Mouse (Mus musculus): ENCODE data around the gene Reep3. TPM values are rescaled to one million over a fixed set of nuclear protein-coding genes. Genes with fewer than 3 reads are reported as not detected.
A peak's percentile ranks its signal among the peaks of the same experiment; 100 is the strongest.

Reep3 gene
- polyA plus RNA-seq, 1 experiment from 2014 or later: 55.5 TPM

DNA sequence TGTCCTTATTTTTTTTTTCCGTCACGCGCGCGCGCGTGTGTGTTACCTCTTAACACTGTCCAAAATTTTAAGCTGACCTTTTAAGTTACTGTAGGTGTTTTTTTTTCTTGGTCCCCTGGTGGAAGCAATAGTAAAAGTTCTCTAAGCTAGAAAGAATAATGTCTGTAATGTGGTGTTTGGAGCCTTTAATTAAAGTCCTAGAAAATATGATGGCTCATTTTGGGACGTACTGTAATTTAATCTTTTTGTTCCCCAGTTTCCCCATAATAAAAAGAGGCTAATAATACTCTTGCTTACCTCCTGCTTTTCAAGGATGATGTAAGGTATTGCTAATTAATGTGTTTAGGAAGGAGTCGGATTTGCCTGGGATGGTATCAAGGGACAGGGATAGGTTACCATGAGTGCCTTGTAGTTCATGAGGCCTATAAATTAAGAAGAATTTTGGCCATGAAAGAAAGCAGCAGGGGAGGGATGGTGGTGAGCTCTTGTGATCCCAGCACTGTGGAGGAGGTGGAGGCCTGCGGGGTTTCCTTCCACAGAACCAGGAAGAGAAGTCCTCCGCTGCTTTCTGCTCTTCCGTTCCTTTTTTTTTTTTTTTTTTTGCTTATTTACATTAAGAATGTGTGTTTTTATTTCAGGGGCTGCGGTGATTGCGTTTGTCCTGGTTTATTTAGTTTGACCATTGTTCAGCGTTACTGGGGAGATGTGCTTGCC lies 849 bp upstream of the Reep3 start:
- no peak for ATAC-seq (ENCODE audit: insufficient number of reproducible peaks, low FRiP score, low TSS enrichment, low read depth)
- H3K36me3 ChIP-seq: no peaks in the 10 kb centered on the region
- H3K27ac ChIP-seq (replicated peaks): peak overlapping the region; percentile 96
- 3% methylated on average over 15 of the region's 15 CpGs for WGBS
- no peaks in the 10 kb centered on the region for H3K27me3 ChIP-seq
- H3K9me3 ChIP-seq (replicated peaks): no peaks in the 10 kb centered on the region
- H3K4me3 ChIP-seq (replicated peaks): peak overlapping the region; percentile 95
- H3K4me1 ChIP-seq: peaks cover 50% of the 10 kb centered on the region
- H3K4me2 ChIP-seq (replicated peaks): peak overlapping the region; percentile 73
- peak overlapping the region; percentile 80 for H3K9ac ChIP-seq

DNA sequence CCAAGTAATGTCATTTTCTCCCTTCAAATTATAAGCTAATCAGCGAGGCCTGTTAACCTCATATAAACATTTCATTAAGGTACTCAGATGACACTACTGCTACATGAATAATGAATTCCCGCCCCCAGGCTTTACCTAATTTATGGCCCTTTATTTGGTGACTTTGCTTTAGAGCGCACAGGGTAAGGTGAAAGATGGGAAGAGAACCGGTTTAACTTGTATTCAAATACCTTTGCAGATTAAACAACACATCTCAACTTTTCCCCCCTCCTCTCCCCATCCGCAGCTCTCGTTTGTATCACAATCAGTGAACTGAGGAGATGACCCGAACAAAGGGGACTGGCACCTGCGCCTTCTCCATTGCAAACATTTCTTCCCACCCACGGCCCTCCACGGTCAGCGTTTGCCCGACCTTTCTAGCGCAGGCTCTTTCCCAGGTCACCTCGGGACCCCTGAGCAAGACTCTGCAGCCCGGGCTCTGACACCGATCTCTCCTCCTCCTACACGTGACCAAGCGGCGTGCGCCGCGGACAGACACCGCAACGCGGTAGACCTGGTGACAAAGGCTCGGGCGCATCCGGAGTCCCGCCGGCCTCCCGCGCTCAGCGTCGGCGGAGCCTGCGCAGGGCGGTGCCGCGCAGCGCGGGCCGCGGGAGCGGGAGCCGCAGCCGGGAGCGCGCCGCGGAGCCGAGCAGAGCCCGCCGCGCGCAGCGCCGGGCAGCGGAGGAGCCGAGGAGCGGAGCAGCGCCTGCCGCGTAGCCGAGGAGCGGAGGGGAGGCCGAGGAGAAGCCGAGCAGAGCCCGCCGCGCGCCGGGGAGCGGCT lies 736 bp downstream of the Reep3 start, which contains the start of gene Jmjd1c:
Jmjd1c (plus strand) TSS at position 328 of the 823 bp plus-strand sequence.
- peak; percentile 90 for ATAC-seq (ENCODE audit: insufficient number of reproducible peaks, low FRiP score, low TSS enrichment, low read depth)
- peak within 1 kb of the TSS; percentile 80 for H3K9ac ChIP-seq
- peak within 1 kb of the TSS; percentile 95 for H3K4me3 ChIP-seq (replicated peaks)
- H3K4me2 ChIP-seq (replicated peaks): peak within 1 kb of the TSS; percentile 73
- H3K9me3 ChIP-seq (replicated peaks): no peaks in the 10 kb centered on the region
- peak within 1 kb of the TSS; percentile 96 for H3K27ac ChIP-seq (replicated peaks)
- WGBS: 1% methylated on average over 72 of the region's 73 CpGs
- H3K27me3 ChIP-seq: no peaks in the 10 kb centered on the region
- peaks cover 45% of the 10 kb centered on the region for H3K4me1 ChIP-seq
- H3K36me3 ChIP-seq: no peaks in the 10 kb centered on the region

DNA sequence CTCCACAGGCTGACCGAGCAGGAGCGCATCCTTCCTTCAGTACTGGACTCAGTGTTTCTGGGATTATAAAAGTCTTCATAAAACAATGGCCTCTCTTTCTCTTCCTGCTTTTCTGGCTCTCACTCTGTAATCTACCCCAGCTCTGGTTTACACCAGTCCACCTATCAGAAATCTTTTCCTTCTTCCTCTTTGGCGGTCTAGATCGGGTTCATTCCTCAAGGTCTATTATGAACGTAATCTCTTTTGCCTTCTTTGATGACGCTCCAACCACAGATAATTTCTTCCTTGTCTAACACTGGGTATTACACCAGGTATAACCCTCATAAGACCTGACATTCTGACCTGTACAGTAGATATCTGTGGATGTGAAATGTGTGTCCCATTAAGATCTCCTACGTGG lies 1.8 kb downstream of the Reep3 start:
- 0 out of 2 replicates have a peak, but pooled peaks cover 2% of the 10 kb centered on the region for H3K36me3 ChIP-seq
- no peak overlapping the region for H3K27ac ChIP-seq (replicated peaks)
- no peaks in the 10 kb centered on the region for H3K27me3 ChIP-seq
- no peak for ATAC-seq (ENCODE audit: insufficient number of reproducible peaks, low FRiP score, low TSS enrichment, low read depth)
- peaks cover 36% of the 10 kb centered on the region for H3K4me1 ChIP-seq
- 83% methylated on average over 7 of the region's 7 CpGs for WGBS
- H3K9ac ChIP-seq: no peak overlapping the region
- H3K4me2 ChIP-seq (replicated peaks): no peak overlapping the region
- no peak overlapping the region for H3K4me3 ChIP-seq (replicated peaks)
- H3K9me3 ChIP-seq (replicated peaks): no peaks in the 10 kb centered on the region

DNA sequence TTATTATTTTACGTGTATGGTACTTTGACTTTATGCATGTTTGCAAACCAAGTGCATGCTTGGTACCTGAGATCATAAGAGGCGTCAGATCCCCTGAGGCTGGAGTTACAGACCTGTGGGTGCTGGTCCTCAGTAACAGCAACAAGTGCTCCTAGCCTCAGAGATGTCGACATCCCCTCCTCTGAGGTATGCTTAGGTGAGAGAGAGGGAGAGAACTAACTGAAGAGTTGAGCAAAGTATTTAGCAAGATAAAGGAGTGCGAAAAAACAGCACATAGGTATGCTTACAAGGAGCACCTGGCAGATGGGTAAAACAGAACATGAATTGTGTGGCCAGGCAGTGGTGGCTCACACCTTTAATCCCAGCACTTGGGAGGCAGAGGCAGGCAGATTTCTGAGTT lies 6.1 kb downstream of the Reep3 start:
- no peak overlapping the region for H3K4me3 ChIP-seq (replicated peaks)
- 86% methylated on average over 4 of the region's 4 CpGs for WGBS
- H3K27me3 ChIP-seq: no peaks in the 10 kb centered on the region
- H3K9me3 ChIP-seq (replicated peaks): no peaks in the 10 kb centered on the region
- H3K9ac ChIP-seq: no peak overlapping the region
- no peak overlapping the region for H3K27ac ChIP-seq (replicated peaks)
- 0 out of 2 replicates have a peak, but pooled peaks cover 3% of the 10 kb centered on the region for H3K36me3 ChIP-seq
- H3K4me1 ChIP-seq: peaks cover 18% of the 10 kb centered on the region
- ATAC-seq (ENCODE audit: insufficient number of reproducible peaks, low FRiP score, low TSS enrichment, low read depth): no peak
- no peak overlapping the region for H3K4me2 ChIP-seq (replicated peaks)

DNA sequence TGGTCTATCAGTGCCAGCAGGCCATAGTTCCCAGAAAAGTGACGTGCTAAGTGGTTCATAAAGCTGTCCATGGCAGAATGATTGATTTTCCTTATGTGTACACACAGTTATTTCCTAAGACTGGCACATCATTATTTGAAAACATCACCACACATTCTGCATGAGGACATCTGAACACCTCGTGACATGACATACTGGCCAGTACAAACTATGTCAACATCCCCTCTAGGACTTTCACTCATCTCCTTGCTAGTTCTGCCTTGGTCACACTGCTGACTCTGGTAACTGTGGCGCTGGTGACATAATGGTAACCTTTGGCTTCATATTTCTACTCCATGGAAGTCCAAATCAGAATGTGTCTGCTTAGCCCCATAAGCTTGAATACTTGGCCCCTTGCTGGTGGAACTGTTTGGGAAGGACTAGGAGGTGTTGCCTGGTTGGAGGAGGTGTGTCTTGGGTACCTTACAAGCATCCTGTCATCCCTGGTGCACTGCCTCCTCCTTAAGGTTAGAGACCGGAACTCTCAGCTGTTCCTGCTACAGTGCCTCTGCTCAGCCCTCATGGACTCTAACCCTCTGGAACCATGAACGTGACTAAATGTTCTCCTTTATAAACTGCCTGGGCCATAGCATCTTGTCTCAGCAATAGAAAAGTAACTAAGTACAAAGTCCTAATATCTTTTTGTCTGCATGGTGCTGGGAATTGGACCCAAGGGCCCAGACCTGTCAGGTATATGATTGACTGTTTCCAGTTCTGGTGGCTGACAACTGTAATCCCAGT lies 9.1 kb downstream of the Reep3 start:
- no peak overlapping the region for H3K9ac ChIP-seq
- 93% methylated on average over 5 of the region's 5 CpGs for WGBS
- peaks cover 18% of the 10 kb centered on the region for H3K4me1 ChIP-seq
- no peak overlapping the region for H3K27ac ChIP-seq (replicated peaks)
- H3K4me2 ChIP-seq (replicated peaks): no peak overlapping the region
- H3K36me3 ChIP-seq: 0 out of 2 replicates have a peak, but pooled peaks cover 3% of the 10 kb centered on the region
- no peaks in the 10 kb centered on the region for H3K9me3 ChIP-seq (replicated peaks)
- no peaks in the 10 kb centered on the region for H3K27me3 ChIP-seq
- H3K4me3 ChIP-seq (replicated peaks): no peak overlapping the region
- ATAC-seq (ENCODE audit: insufficient number of reproducible peaks, low FRiP score, low TSS enrichment, low read depth): no peak

DNA sequence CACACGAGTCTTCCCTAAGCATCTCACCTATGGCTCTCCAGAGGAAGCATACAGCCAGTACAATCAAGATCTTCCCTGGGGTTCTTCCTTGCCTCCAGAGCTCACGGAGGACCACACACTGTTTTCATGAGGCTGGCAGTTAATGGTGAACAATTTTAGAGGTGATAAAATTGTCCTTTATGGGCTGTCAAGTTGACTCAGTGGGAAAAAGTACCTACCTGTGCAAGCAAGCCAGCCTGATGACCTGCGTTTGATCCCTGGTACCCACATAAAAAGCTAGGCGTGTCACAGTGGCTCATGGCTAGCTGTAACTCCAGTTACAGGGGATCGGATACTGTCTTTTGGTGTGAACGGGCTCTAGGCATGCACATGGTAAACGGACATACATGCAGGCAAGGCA lies 10.8 kb downstream of the Reep3 start:
- ATAC-seq (ENCODE audit: insufficient number of reproducible peaks, low FRiP score, low TSS enrichment, low read depth): no peak
- Histone ChIP-seq H3K4me3 (replicated peaks) (no peak overlapping the region), H3K9me3 (replicated peaks) (no peaks in the 10 kb centered on the region), H3K27ac (replicated peaks) (no peak overlapping the region), H3K36me3 (0 out of 2 replicates have a peak, but pooled peaks cover 3% of the 10 kb centered on the region), H3K4me2 (replicated peaks) (no peak overlapping the region), H3K4me1 (peaks cover 32% of the 10 kb centered on the region), H3K27me3 (no peaks in the 10 kb centered on the region), H3K9ac (no peak overlapping the region)
- WGBS: 81% methylated on average over 7 of the region's 7 CpGs

DNA sequence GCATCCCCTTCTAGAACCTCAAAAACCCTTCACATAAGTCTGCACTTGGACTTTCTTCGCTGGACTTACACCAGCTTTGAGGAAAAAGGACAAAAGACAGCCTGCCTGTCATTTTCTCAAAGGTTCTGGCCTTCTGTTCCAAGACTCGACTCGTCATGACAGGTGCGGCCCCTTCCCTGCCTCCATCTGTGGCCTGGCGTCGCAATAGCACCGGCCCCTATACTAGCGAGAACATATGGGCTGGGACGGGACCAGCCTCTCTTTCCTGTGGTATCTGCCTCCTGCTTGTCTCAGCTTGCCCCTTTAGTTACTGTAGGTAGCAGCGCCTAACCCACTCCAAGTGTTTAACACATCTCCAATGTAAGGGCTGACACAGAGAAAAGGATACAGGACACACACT lies 11.6 kb downstream of the Reep3 start:
- no peaks in the 10 kb centered on the region for H3K27me3 ChIP-seq
- no peaks in the 10 kb centered on the region for H3K9me3 ChIP-seq (replicated peaks)
- H3K4me2 ChIP-seq (replicated peaks): no peak overlapping the region
- no peak overlapping the region for H3K9ac ChIP-seq
- H3K36me3 ChIP-seq: 0 out of 2 replicates have a peak, but pooled peaks cover 2% of the 10 kb centered on the region
- ATAC-seq (ENCODE audit: insufficient number of reproducible peaks, low FRiP score, low TSS enrichment, low read depth): no peak
- no peak overlapping the region for H3K27ac ChIP-seq (replicated peaks)
- peaks cover 33% of the 10 kb centered on the region for H3K4me1 ChIP-seq
- WGBS: 75% methylated on average over 10 of the region's 10 CpGs
- no peak overlapping the region for H3K4me3 ChIP-seq (replicated peaks)

DNA sequence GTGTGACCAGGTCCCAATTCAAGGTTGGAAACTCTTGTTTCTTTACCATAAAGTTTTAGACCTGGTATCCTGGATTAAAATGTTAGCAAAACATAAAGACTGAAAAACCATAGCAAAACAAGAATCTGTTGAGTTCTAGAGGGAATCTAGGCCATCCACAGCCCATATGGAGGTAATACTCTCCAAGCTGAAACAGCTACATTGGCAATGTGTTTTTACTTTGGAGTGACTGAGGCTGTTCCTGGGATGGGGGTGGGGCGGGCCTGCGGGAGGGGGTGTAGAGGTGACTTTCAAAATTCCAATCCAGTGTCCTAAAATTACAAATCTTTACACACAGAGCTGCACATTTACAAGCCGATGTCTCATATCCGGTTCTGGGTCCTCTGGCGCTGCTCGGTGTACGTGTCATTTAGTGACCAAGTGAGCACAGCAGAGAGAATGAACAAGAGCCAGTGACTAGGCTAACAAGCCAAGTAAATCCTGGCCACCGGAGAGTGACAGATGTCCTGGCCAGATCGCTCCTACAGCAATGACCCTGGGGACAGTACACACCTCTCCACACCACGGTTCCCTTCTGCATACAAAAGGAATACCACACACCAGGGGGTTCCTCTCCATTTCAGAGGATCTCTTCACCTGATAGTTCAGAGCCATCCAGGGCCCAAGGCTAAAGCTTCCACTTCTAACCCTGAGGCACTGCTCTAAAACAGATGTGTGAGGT lies 13.1 kb downstream of the Reep3 start:
- H3K27ac ChIP-seq (replicated peaks): peak overlapping the region; percentile 74
- H3K9ac ChIP-seq: no peak overlapping the region
- H3K4me2 ChIP-seq (replicated peaks): no peak overlapping the region
- ATAC-seq (ENCODE audit: insufficient number of reproducible peaks, low FRiP score, low TSS enrichment, low read depth): 0 out of 2 replicates have a peak, but pooled peaks have one; percentile 20
- H3K4me1 ChIP-seq: peaks cover 33% of the 10 kb centered on the region
- WGBS: 42% methylated on average over 10 of the region's 10 CpGs
- no peaks in the 10 kb centered on the region for H3K36me3 ChIP-seq
- no peaks in the 10 kb centered on the region for H3K27me3 ChIP-seq
- H3K9me3 ChIP-seq (replicated peaks): no peaks in the 10 kb centered on the region
- no peak overlapping the region for H3K4me3 ChIP-seq (replicated peaks)

DNA sequence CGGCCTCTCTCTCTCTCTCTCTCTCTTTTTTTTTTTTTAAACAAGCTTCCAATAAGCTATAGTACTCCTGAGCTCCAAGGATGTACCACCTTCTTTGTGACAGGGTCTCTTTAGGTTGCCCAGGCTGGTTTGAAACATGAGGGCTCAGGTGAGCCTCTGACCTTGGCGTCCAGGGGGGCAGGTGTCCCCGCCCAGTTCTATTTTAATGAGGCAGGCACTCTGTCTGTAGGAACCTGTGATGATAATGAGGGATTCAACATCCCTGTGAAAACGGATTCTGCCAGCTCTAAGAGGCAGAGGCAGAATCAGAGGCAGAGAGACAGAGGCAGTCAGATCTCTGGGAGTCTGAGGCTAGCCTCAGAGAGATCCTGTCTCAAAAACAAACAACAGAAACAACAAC lies 14.2 kb downstream of the Reep3 start:
- Histone ChIP-seq H3K4me1 (peaks cover 33% of the 10 kb centered on the region), H3K27me3 (no peaks in the 10 kb centered on the region), H3K9ac (no peak overlapping the region), H3K9me3 (replicated peaks) (no peaks in the 10 kb centered on the region), H3K27ac (replicated peaks) (no peak overlapping the region), H3K36me3 (no peaks in the 10 kb centered on the region), H3K4me3 (replicated peaks) (no peak overlapping the region), H3K4me2 (replicated peaks) (no peak overlapping the region)
- 84% methylated on average over 4 of the region's 4 CpGs for WGBS
- no peak for ATAC-seq (ENCODE audit: insufficient number of reproducible peaks, low FRiP score, low TSS enrichment, low read depth)

DNA sequence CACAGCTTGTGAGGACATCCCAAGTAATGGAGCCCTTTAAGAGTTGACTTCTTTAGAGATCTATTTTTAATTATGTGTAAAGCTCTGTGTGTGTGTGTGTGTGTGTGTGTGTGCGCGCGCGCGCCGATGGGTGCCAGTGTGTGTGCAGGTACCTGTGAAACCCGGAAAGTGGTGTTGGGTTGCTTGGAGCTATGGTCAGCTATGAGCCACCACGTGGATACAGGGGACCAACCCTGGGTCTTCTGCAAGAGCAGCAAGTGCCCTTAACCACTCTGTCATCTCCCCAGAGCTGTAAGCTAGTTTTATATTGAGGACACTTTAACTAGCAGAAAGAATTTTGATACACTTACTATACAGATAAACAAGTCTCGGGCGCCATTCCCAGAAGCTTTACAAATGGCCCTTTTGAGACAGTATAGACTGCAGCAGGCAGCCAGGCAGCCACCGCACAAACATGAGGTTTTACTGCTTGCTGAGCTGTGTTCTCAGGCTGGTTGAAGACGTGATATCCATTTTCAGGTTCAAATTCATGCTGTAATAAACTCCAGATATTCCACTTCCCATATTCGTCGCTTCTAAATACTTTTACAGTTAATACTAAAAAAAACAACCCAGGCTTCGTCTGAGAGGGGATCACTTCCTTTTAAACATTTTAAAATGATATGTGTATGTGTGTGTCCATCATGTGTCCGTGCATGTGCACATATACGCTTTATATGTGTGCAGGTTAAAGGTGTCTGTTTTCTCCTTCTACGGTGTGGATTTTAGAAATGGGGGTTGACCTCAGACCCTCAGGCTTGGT lies 15.3 kb downstream of the Reep3 start:
- no peaks in the 10 kb centered on the region for H3K27me3 ChIP-seq
- H3K4me1 ChIP-seq: peaks cover 31% of the 10 kb centered on the region
- no peak overlapping the region for H3K4me3 ChIP-seq (replicated peaks)
- no peaks in the 10 kb centered on the region for H3K36me3 ChIP-seq
- no peak overlapping the region for H3K4me2 ChIP-seq (replicated peaks)
- H3K9me3 ChIP-seq (replicated peaks): no peaks in the 10 kb centered on the region
- peak overlapping the region; percentile 55; the same call in 1 of the 2 replicates for H3K27ac ChIP-seq (replicated peaks)
- no peak overlapping the region for H3K9ac ChIP-seq
- WGBS: 64% methylated on average over 18 of the region's 18 CpGs
- no peak for ATAC-seq (ENCODE audit: insufficient number of reproducible peaks, low FRiP score, low TSS enrichment, low read depth)
